Mouse (Mus musculus) embryo, embryonic 10.5 days (tissue): Measurements from ENCODE around the gene Rptor.
A peak's percentile ranks its signal among the peaks of the same experiment; 100 is the strongest.

Experiments
- DNase-seq: peaks from one replicate; pipeline ENCODE4 v3.0.0-alpha.2; 2015; ENCODE audit warnings: low spot score

Gene Rptor

GRCm38 (mm10) chr11:119936456-119936855, 333.8 kb downstream of the Rptor start:
- DNase-seq: no peak

- DNase-seq: no peak
These were observed 334.5 kb downstream of the Rptor start for GRCm38 (mm10) chr11:119937216-119937615.

- DNase-seq: no peak
These were observed 335.2 kb downstream of the Rptor start for GRCm38 (mm10) chr11:119937772-119938502.

GRCm38 (mm10) chr11:119939073-119939710, 336.5 kb downstream of the Rptor start:
- DNase-seq: no peak

GRCm38 (mm10) chr11:119939711-119940106, 337.0 kb downstream of the Rptor start:
- DNase-seq: no peak

GRCm38 (mm10) chr11:119940142-119940541, 337.4 kb downstream of the Rptor start:
- no peak for DNase-seq

- DNase-seq: no peak
These were observed 339.1 kb downstream of the Rptor start for GRCm38 (mm10) chr11:119941794-119942193.

- peak; percentile 73 for DNase-seq
These were observed 339.6 kb downstream of the Rptor start for GRCm38 (mm10) chr11:119942201-119942726.

- DNase-seq: peak; percentile 99
These were observed 340.2 kb downstream of the Rptor start, which contains the start of gene Baiap2 for GRCm38 (mm10) chr11:119942727-119943427. TSS of gene Baiap2 (plus strand) at chr11:119942763.

GRCm38 (mm10) chr11:119943428-119943988, 340.8 kb downstream of the Rptor start:
- DNase-seq: peak; percentile 44

GRCm38 (mm10) chr11:119945343-119945742, 342.6 kb downstream of the Rptor start:
- DNase-seq: no peak

- DNase-seq: no peak
These were observed 344.7 kb downstream of the Rptor start for GRCm38 (mm10) chr11:119947426-119947825.

- DNase-seq: no peak
These were observed 345.2 kb downstream of the Rptor start for GRCm38 (mm10) chr11:119947897-119948296.

- no peak for DNase-seq
These were observed 345.6 kb downstream of the Rptor start for GRCm38 (mm10) chr11:119948305-119948704.

- no peak for DNase-seq
These were observed 346.1 kb downstream of the Rptor start for GRCm38 (mm10) chr11:119948803-119949202.
